Mouse (Mus musculus) kidney, adult 2 months (tissue): ENCODE measurements at regions not wholly inside any gene's neighbourhood (a gene's known extent, or its start where the extent isn't known, plus 50 kb on each side); places are given as distances from the start of the nearest gene placed in this dataset.

Experiments used
- CTCF ChIP-seq: fragments of 200-500 bp; conservative IDR thresholded peaks from 2 replicates; pipeline ENCODE4 v1.5.1; 2011; ENCODE audit warnings: low read depth, mild to moderate bottlenecking, control low read depth, low read length, moderate library complexity, mixed read lengths; ENCODE audit not compliant: insufficient read depth, insufficient read length
- POLR2A ChIP-seq: fragments of 200-500 bp; IDR thresholded peaks from one replicate; pipeline ENCODE4 v1.6.1; 2011; ENCODE audit warnings: low read depth, low read length, control low read depth

DNA sequence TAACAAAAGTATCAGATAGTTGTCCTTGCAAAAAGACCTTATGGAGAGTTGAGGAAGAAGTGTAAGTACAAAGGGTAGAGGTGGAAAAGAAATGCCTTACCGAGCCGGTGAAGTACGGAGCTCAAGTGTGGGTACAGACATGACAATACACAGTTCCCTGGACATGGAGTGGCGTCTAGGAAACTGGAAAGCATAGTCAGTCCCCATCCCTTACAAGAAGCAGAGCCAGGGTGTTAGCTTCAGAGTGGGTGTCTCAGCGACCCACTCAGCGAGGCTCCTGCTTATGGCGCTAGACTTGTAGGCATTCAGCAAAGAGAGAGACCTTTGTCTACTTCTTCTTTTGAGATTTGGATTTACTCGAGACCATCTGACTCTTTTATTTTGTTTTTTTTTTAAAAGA, 189.8 kb downstream of the Abcc12 start:
- no peak for TF ChIP-seq CTCF
- no peak for TF ChIP-seq POLR2A
